Mouse (Mus musculus) left cerebral cortex, adult 2 months (tissue): ENCODE measurements around the gene Poll. TPM values are rescaled to one million over a fixed set of nuclear protein-coding genes. Genes with fewer than 3 reads are reported as not detected.

Experiments
- DNase-seq, 2 experiments: peaks; one replicate each; pipeline ENCODE4 v3.0.0; 2021 to 2022; ENCODE audit warnings: low spot score in 2 of 2, mixed read lengths in 1 of 2; ENCODE audit errors: extremely low spot score in 1 of 2
- H3K27ac ChIP-seq: fragments of 200-600 bp; 2 replicates; pipeline ENCODE4 v1.8.1; 2022
- H3K4me3 ChIP-seq: fragments of 200-600 bp; 2 replicates; pipeline ENCODE4 v1.8.1; 2022
- CTCF ChIP-seq: fragments of 200-600 bp; IDR thresholded peaks from 2 replicates; pipeline ENCODE4 v1.8.1; 2022; ENCODE audit warnings: antibody characterized with exemption, mild to moderate bottlenecking, moderate library complexity
- intact Hi-C: fragments of 180-260 bp; cut with DNase I; formaldehyde crosslinking; loops from one replicate; pipeline ENCODE4 v1.15.1; 2025
- total RNA-seq, 2 experiments: library from RNA; stranded (reverse); gene quantifications; 2 replicates each; pipeline ENCODE4 v1.2.3; 2021

Gene Poll
- total RNA-seq, 2 experiments from 2014 or later, result 9.7 to 10.3 TPM

GRCm38 (mm10) chr19:45544925-45545321 lies 15.4 kb downstream of the Poll start:
- peak; percentile 95 for TF ChIP-seq CTCF
- H3K4me3 ChIP-seq, result peak overlapping the region; percentile 34
- intact Hi-C loops, result loop anchor here (1.0 to 10.0 kb wide), 6 partner anchors 108 to 470 kb away; partner anchors contain the start of gene Kazald1
- DNase-seq, result peak; percentile 79 to 87
- H3K27ac ChIP-seq, result no peak overlapping the region

- Histone ChIP-seq H3K4me3 (peak overlapping the region; percentile 34), H3K27ac (no peak overlapping the region)
- DNase-seq, result no peak
- no peak for TF ChIP-seq CTCF
- intact Hi-C loops, result loop anchor here (2.0 to 10.0 kb wide), 5 partner anchors 108 to 470 kb away; partner anchors contain the start of gene Kazald1
Measured at GRCm38 (mm10) chr19:45544152-45544924, 16.0 kb downstream of the Poll start.

- Histone ChIP-seq H3K27ac (no peak overlapping the region), H3K4me3 (peak overlapping the region; percentile 48)
- intact Hi-C loops, result loop anchor here (5.0 to 10.0 kb wide), 3 partner anchors 240 to 467 kb away; partner anchors contain the start of gene Kazald1
- no peak for TF ChIP-seq CTCF
- DNase-seq, result no peak
Measured at GRCm38 (mm10) chr19:45542061-45542460, 18.3 kb downstream of the Poll start.

- intact Hi-C loops, result loop anchor here (5.0 to 10.0 kb wide), 3 partner anchors 239 to 467 kb away; partner anchors contain the start of gene Kazald1
- peak; percentile 38 to 62 for DNase-seq
- TF ChIP-seq CTCF, result peak; percentile 3
- H3K4me3 ChIP-seq, result peak overlapping the region; percentile 48
- no peak overlapping the region for H3K27ac ChIP-seq
Measured at GRCm38 (mm10) chr19:45541409-45542041, 18.8 kb downstream of the Poll start.

DNA sequence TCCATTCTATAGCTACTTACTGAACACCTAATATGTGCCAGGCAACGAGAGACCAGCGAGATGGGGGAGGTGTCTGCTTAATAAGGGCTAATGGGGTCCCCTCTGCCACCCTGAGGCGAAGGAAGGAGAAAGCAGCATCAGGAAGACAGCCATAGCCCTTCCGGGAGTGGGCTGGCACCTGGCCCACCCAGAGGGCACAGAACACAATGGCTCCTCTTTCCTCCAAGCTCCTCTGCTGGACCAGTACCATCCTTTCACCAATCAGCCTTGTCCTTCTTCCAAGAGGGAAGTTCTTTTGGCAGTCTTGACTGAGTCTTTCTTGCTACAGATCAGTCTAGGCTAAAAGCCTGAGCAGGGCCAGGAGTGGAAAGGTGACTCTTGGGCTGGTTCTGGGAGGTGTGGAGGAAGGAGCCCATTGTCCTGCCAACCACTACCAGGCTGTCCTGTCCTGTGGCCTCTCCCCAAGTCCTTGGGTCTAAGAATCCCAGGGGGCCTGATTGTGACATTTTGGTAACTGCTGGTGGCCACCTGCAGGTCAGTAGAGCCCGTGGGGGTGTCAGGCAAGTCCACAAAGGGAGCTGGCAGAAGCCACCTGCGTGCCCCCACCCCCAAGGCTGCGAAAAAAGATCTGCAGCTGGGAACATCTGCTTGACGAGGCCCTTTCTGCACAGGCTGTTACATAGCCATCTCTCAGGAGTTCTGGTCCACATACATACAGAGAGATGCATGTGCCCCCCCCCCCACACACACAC lies 19.5 kb downstream of the Poll start:
- intact Hi-C loops, result loop anchor here (5.0 to 10.0 kb wide), 3 partner anchors 239 to 466 kb away; partner anchors contain the start of gene Kazald1
- DNase-seq, result no peak
- H3K4me3 ChIP-seq, result no peak overlapping the region
- TF ChIP-seq CTCF, result no peak
- no peak overlapping the region for H3K27ac ChIP-seq

- peak; percentile 65 for TF ChIP-seq CTCF
- peak; percentile 47 to 48 for DNase-seq
- intact Hi-C loops, result no loop called here
- no peak overlapping the region for H3K27ac ChIP-seq
- no peak overlapping the region for H3K4me3 ChIP-seq
Measured at GRCm38 (mm10) chr19:45537505-45537904, 22.8 kb downstream of the Poll start.

- DNase-seq, result no peak
- Histone ChIP-seq H3K27ac (no peak overlapping the region), H3K4me3 (no peak overlapping the region)
- no peak for TF ChIP-seq CTCF
- intact Hi-C loops, result no loop called here
Measured at GRCm38 (mm10) chr19:45535929-45536328, 24.4 kb downstream of the Poll start.

DNA sequence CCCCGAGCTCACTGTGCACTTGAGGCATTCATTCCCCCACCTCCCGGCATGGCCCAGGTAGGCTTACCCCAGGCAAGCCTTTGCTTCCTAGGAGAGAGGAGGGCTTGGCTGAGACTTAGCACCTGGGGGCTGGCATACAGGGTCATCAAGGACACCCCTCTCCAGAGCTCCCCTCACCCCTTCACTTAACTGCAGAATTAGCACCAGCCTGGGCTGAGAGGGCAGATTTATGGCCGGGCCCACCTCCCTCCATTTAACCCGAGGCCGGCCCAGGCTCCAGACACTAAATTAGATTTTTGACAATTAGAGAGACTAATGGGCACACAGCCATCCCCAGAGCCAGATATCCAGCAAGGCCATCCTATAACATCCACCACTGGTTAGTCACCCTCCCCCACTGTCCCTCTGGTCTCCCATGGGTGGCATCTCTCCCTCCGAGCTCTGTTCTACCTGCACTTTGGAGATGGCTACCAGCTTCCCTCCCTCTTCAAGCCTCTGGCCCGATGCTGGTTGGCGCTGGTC lies 25.1 kb downstream of the Poll start:
- Histone ChIP-seq H3K27ac (no peak overlapping the region), H3K4me3 (no peak overlapping the region)
- intact Hi-C loops, result no loop called here
- DNase-seq, result no peak
- TF ChIP-seq CTCF, result no peak

DNA sequence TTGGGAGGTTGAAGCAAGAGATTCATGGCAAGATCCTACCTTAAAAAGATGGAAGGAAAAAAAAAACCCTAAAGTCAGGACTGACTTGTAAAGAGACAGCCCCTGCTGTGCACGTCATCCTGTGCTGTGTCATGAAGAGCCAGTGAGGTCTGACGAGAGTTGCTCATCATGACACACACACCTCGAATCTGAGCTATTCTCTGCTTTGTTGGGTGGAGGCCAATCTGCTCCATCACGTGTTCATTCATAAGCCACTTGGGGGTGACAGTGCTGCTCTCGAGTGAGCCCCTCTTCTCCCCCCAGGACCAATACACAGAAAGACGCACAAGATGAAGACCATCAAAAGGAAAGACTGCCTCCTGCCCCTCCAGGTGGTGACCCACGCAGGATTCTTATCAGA lies 26.7 kb downstream of the Poll start:
- no peak for TF ChIP-seq CTCF
- no peak overlapping the region for H3K4me3 ChIP-seq
- intact Hi-C loops, result no loop called here
- no peak overlapping the region for H3K27ac ChIP-seq
- DNase-seq, result no peak

DNA sequence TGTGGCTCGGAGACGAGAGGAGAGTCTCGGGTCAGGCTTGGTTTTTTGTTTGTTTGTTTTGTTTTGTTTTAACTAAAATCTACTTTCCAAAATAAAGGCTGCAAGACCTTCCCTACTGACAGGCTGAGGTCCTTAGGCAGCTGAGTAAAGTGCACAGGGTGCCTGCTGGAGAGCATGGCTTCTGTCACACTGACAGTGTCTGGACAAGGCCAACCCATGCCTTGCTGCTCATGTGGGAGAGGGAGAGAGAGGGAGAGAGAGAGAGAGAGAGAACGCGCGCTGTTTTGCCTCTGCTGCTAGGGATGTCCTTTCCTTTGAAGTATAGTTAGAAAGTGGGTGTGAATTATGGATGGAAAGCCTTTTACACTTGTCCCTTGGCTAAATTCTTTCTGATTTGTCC lies 28.8 kb downstream of the Poll start:
- intact Hi-C loops, result no loop called here
- no peak overlapping the region for H3K4me3 ChIP-seq
- no peak for DNase-seq
- no peak for TF ChIP-seq CTCF
- no peak overlapping the region for H3K27ac ChIP-seq

DNA sequence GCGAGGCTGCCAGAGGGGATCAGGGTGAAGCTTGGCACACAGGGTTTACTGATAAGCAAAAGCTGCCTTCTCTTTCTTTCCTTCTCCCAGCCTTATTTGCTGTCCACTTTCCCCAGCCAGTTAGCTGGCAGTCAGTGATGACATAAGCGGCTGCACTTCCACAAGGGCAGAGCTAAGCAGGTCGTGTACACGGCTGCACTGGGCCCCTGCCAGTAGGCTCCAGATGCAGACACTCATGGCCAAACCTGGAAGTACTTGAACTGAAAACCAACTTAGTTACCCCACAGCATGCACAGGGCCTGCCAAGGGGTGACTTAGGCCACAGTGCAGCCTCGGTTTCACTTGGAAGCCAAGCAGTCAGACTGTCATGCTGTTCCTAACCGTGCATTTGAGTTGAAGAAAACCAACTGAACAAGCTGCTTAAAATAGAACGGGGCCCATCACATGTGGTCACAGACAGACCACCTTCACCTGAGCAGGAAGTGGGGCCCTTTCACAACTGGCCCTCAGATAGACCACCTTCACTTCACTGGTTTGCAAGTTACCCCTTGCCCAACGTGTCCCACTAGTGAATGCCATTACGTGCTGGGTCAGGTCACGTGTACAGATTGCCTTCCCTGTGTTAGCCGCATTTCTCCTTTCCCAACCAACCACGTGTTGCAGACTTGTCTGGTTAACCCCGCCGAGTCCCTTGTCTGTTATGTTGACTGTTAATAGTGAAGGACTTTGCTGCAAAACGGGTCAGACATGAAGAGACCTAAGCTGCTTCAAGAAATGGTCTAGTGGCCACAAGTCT lies 29.9 kb downstream of the Poll start:
- no peak overlapping the region for H3K27ac ChIP-seq
- TF ChIP-seq CTCF, result no peak
- no peak overlapping the region for H3K4me3 ChIP-seq
- intact Hi-C loops, result no loop called here
- DNase-seq, result no peak
